Mouse (Mus musculus) inflammation-experienced regulatory T-cells, adult 16 weeks (primary cell): Measurements from ENCODE around the gene Irs2. TPM values are rescaled to one million over a fixed set of nuclear protein-coding genes. Genes with fewer than 3 reads are reported as not detected.

Experiments
- polyA plus RNA-seq: library from polyadenylated mRNA; unstranded; fragments of 100-300 nt; shearing (Covaris generic); gene quantifications from one replicate; pipeline ENCODE4 v1.2.1, GENCODE M21; 2017

Gene Irs2
- polyA plus RNA-seq, result 2.7 TPM

GRCm38 (mm10) chr8:11008379-11008775 lies at the start of gene Irs2:
TSS of gene Irs2 (minus strand) at chr8:11008458.

